Mouse (Mus musculus): ENCODE measurements around the gene Calcoco2. TPM values are rescaled to one million over a fixed set of nuclear protein-coding genes. Genes with fewer than 3 reads are reported as not detected.

The Calcoco2 gene
- polyA plus RNA-seq, 1 experiment from 2014 or later = not detected

- WGBS = 81% methylated on average over 1 of the region's 1 CpGs
- no peaks in the 10 kb centered on the region for H3K4me1 ChIP-seq (ENCODE audit: control insufficient read depth, insufficient read depth, low read length)
- H3K4me3 ChIP-seq (ENCODE audit: low read depth, low read length) = no peak overlapping the region
- H3K4me2 ChIP-seq (ENCODE audit: low read depth, low read length) = no peak overlapping the region
- H3K27ac ChIP-seq (replicated peaks; ENCODE audit: low read depth, low read length) = no peak overlapping the region
- ATAC-seq (replicated peaks; ENCODE audit: insufficient number of reproducible peaks, low FRiP score, low TSS enrichment, low read depth) (no peak), DNase-seq (ENCODE audit: low spot score) (no peak)
- H3K36me3 ChIP-seq (replicated peaks; ENCODE audit: control insufficient read depth, insufficient read depth, low read depth, low read length) = no peaks in the 10 kb centered on the region
- no peaks in the 10 kb centered on the region for H3K27me3 ChIP-seq (ENCODE audit: control insufficient read depth, insufficient read depth, low read length)
- H3K9ac ChIP-seq (replicated peaks; ENCODE audit: low read length) = no peak overlapping the region
- H3K9me3 ChIP-seq (replicated peaks; ENCODE audit: control insufficient read depth, low read length) = no peaks in the 10 kb centered on the region
Measured at GRCm38 (mm10) chr11:96108376-96108775, 3.4 kb downstream of the Calcoco2 start.

- Histone ChIP-seq H3K4me1 (ENCODE audit: control insufficient read depth, insufficient read depth, low read length) (no peaks in the 10 kb centered on the region), H3K4me3 (ENCODE audit: low read depth, low read length) (no peak overlapping the region), H3K9me3 (replicated peaks; ENCODE audit: control insufficient read depth, low read length) (no peaks in the 10 kb centered on the region), H3K4me2 (ENCODE audit: low read depth, low read length) (no peak overlapping the region), H3K27ac (replicated peaks; ENCODE audit: low read depth, low read length) (no peak overlapping the region), H3K9ac (replicated peaks; ENCODE audit: low read length) (no peak overlapping the region), H3K27me3 (ENCODE audit: control insufficient read depth, insufficient read depth, low read length) (no peaks in the 10 kb centered on the region; the same call in 1 of the 2 replicates), H3K36me3 (replicated peaks; ENCODE audit: control insufficient read depth, insufficient read depth, low read depth, low read length) (no peaks in the 10 kb centered on the region)
- DNase-seq (ENCODE audit: low spot score) = peak; percentile 68
- 13% methylated on average over 3 of the region's 3 CpGs for WGBS
- ATAC-seq (replicated peaks; ENCODE audit: insufficient number of reproducible peaks, low FRiP score, low TSS enrichment, low read depth) = no peak
Measured at GRCm38 (mm10) chr11:96093361-96093760, 18.4 kb downstream of the Calcoco2 start.

GRCm38 (mm10) chr11:96092674-96093291 lies 19.0 kb downstream of the Calcoco2 start:
- WGBS = 40% methylated on average over 7 of the region's 7 CpGs
- no peaks in the 10 kb centered on the region for H3K4me1 ChIP-seq (ENCODE audit: control insufficient read depth, insufficient read depth, low read length)

GRCm38 (mm10) chr11:96091073-96091472 lies 20.7 kb downstream of the Calcoco2 start:
- DNase-seq (ENCODE audit: low spot score) (peak; percentile 45), ATAC-seq (replicated peaks; ENCODE audit: insufficient number of reproducible peaks, low FRiP score, low TSS enrichment, low read depth) (no peak)
- H3K4me1 ChIP-seq (ENCODE audit: control insufficient read depth, insufficient read depth, low read length) = no peaks in the 10 kb centered on the region
- no peak overlapping the region for H3K27ac ChIP-seq (replicated peaks; ENCODE audit: low read depth, low read length)
- WGBS = 54% methylated on average over 2 of the region's 2 CpGs
- 0 out of 2 replicates have a peak, but pooled peaks cover 4% of the 10 kb centered on the region for H3K9me3 ChIP-seq (replicated peaks; ENCODE audit: control insufficient read depth, low read length)
- H3K9ac ChIP-seq (replicated peaks; ENCODE audit: low read length) = no peak overlapping the region
- H3K36me3 ChIP-seq (replicated peaks; ENCODE audit: control insufficient read depth, insufficient read depth, low read depth, low read length) = no peaks in the 10 kb centered on the region
- H3K4me2 ChIP-seq (ENCODE audit: low read depth, low read length) = no peak overlapping the region
- no peak overlapping the region for H3K4me3 ChIP-seq (ENCODE audit: low read depth, low read length)
- H3K27me3 ChIP-seq (ENCODE audit: control insufficient read depth, insufficient read depth, low read length) = no peaks in the 10 kb centered on the region; the same call in 1 of the 2 replicates

More at GRCm38 (mm10) chr11:96092674-96093291, 19.0 kb downstream of the Calcoco2 start:
- Histone ChIP-seq H3K27me3 (ENCODE audit: control insufficient read depth, insufficient read depth, low read length) (no peaks in the 10 kb centered on the region; the same call in 1 of the 2 replicates), H3K9me3 (replicated peaks; ENCODE audit: control insufficient read depth, low read length) (0 out of 2 replicates have a peak, but pooled peaks cover 4% of the 10 kb centered on the region), H3K36me3 (replicated peaks; ENCODE audit: control insufficient read depth, insufficient read depth, low read depth, low read length) (no peaks in the 10 kb centered on the region), H3K4me2 (ENCODE audit: low read depth, low read length) (no peak overlapping the region), H3K9ac (replicated peaks; ENCODE audit: low read length) (no peak overlapping the region), H3K27ac (replicated peaks; ENCODE audit: low read depth, low read length) (no peak overlapping the region), H3K4me3 (ENCODE audit: low read depth, low read length) (no peak overlapping the region)
- ATAC-seq (replicated peaks; ENCODE audit: insufficient number of reproducible peaks, low FRiP score, low TSS enrichment, low read depth) (no peak), DNase-seq (ENCODE audit: low spot score) (no peak)

- no peak for ATAC-seq (replicated peaks; ENCODE audit: insufficient number of reproducible peaks, low FRiP score, low TSS enrichment, low read depth)
- WGBS = 84% methylated on average over 6 of the region's 6 CpGs
- H3K9ac ChIP-seq (replicated peaks; ENCODE audit: low read length) = no peak overlapping the region
Measured at GRCm38 (mm10) chr11:96087981-96088380, 23.8 kb downstream of the Calcoco2 start.

GRCm38 (mm10) chr11:96082682-96083081 lies 29.1 kb downstream of the Calcoco2 start:
- Histone ChIP-seq H3K4me3 (ENCODE audit: low read depth, low read length) (no peak overlapping the region), H3K4me1 (ENCODE audit: control insufficient read depth, insufficient read depth, low read length) (no peaks in the 10 kb centered on the region), H3K27ac (replicated peaks; ENCODE audit: low read depth, low read length) (no peak overlapping the region), H3K9ac (replicated peaks; ENCODE audit: low read length) (no peak overlapping the region), H3K27me3 (ENCODE audit: control insufficient read depth, insufficient read depth, low read length) (no peaks in the 10 kb centered on the region), H3K9me3 (replicated peaks; ENCODE audit: control insufficient read depth, low read length) (no peaks in the 10 kb centered on the region), H3K4me2 (ENCODE audit: low read depth, low read length) (no peak overlapping the region), H3K36me3 (replicated peaks; ENCODE audit: control insufficient read depth, insufficient read depth, low read depth, low read length) (no peaks in the 10 kb centered on the region)
- 75% methylated on average over 3 of the region's 3 CpGs for WGBS
- DNase-seq (ENCODE audit: low spot score) (no peak), ATAC-seq (replicated peaks; ENCODE audit: insufficient number of reproducible peaks, low FRiP score, low TSS enrichment, low read depth) (no peak)

More at GRCm38 (mm10) chr11:96087981-96088380, 23.8 kb downstream of the Calcoco2 start:
- DNase-seq (ENCODE audit: low spot score) = no peak
- no peaks in the 10 kb centered on the region for H3K36me3 ChIP-seq (replicated peaks; ENCODE audit: control insufficient read depth, insufficient read depth, low read depth, low read length)
- no peaks in the 10 kb centered on the region; the same call in 1 of the 2 replicates for H3K27me3 ChIP-seq (ENCODE audit: control insufficient read depth, insufficient read depth, low read length)
- no peak overlapping the region for H3K4me2 ChIP-seq (ENCODE audit: low read depth, low read length)
- H3K4me1 ChIP-seq (ENCODE audit: control insufficient read depth, insufficient read depth, low read length) = no peaks in the 10 kb centered on the region
- no peak overlapping the region for H3K27ac ChIP-seq (replicated peaks; ENCODE audit: low read depth, low read length)
- no peak overlapping the region for H3K4me3 ChIP-seq (ENCODE audit: low read depth, low read length)
- 0 out of 2 replicates have a peak, but pooled peaks cover 4% of the 10 kb centered on the region for H3K9me3 ChIP-seq (replicated peaks; ENCODE audit: control insufficient read depth, low read length)

GRCm38 (mm10) chr11:96080736-96081135 lies 31.0 kb downstream of the Calcoco2 start:
- no peak overlapping the region for H3K27ac ChIP-seq (replicated peaks; ENCODE audit: low read depth, low read length)
- H3K4me2 ChIP-seq (ENCODE audit: low read depth, low read length) = no peak overlapping the region
- DNase-seq (ENCODE audit: low spot score) (no peak), ATAC-seq (replicated peaks; ENCODE audit: insufficient number of reproducible peaks, low FRiP score, low TSS enrichment, low read depth) (no peak)
- H3K9me3 ChIP-seq (replicated peaks; ENCODE audit: control insufficient read depth, low read length) = no peaks in the 10 kb centered on the region
- H3K4me1 ChIP-seq (ENCODE audit: control insufficient read depth, insufficient read depth, low read length) = no peaks in the 10 kb centered on the region
- no peaks in the 10 kb centered on the region for H3K27me3 ChIP-seq (ENCODE audit: control insufficient read depth, insufficient read depth, low read length)
- WGBS = 73% methylated on average over 5 of the region's 5 CpGs
- H3K36me3 ChIP-seq (replicated peaks; ENCODE audit: control insufficient read depth, insufficient read depth, low read depth, low read length) = no peaks in the 10 kb centered on the region
- H3K4me3 ChIP-seq (ENCODE audit: low read depth, low read length) = no peak overlapping the region
- H3K9ac ChIP-seq (replicated peaks; ENCODE audit: low read length) = no peak overlapping the region

Measured in embryonic facial prominence, embryonic 11.5 days (tissue).